Mouse (Mus musculus): Measurements from ENCODE around the gene Vmn1r174.
"Not testable (repeated sequence)": the region's sequence is repeated elsewhere in the genome, so short reads cannot be mapped to it uniquely, and the experiment has no call there.

Gene Vmn1r174

DNA sequence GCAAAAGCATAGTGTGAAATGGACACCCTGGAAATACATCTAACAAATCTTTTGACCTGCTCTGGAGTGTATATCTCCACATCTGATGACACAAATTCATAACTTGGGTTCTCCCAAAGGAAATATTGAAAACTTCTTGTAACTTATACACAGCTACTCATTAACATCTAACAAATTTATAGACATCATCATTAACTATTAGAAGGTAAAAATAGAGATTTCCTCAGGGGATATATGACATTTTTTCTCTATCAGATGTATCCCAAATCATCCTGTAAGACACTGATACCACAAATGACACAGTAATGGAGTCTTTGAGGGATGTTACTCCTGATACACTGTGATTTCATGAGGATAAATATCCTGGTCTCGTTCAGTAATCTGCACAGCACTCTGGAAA is at the start of gene Vmn1r174:
TSS of gene Vmn1r174 (plus strand) at position 301 of the 400 bp plus-strand sequence.
- not testable (repeated sequence) for DNase-seq (ENCODE audit: low read depth)

DNA sequence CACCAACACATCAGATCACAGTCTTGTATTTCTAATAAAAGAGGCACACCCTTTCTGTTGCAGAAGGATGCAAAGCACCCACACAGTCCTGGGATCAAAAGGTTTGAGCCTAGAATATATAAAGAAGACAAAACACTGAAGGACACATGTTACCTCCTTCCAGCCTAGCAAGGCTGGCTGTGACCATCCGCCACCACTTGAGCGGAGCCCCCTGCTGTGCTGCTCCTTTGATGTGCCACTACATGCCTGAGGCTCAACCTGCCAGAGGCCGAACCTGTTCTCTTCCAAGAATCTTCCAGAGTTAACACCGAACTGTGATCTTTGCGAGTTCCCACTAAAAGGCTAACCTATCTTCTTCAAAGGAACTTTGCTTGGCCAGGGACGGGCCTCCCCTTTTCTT is 32.5 kb downstream of the Vmn1r174 start:
- DNase-seq (ENCODE audit: low read depth): no peak

DNA sequence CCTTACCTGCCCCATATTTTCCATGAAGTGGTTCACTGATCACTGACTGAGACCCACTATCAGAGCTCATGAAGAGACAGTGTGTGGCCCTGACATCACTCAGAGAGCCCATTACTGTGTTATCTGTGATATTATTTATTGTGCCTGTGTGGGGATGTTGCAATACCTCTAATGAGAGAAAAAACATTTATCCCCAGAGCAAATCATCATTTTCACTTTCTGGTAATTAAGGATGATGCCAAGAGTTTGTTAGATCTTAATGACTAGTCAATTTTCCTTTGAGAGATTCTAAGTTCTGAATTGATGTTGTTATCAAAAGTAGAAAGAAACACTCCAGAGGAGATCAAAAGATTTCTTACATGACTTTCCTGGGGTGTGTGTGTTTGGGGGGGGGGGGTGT is 58.5 kb downstream of the Vmn1r174 start, which contains the start of gene Vmn1r175:
TSS of gene Vmn1r175 (minus strand) at position 101 of the 400 bp plus-strand sequence.
- not testable (repeated sequence) for DNase-seq (ENCODE audit: low read depth)

Data from fibroblast of lung, adult 2 months (primary cell).